Mouse (Mus musculus) 3T3-L1 (cell line): ENCODE results near the gene Tas2r136.

Experiments used
- DNase-seq: peaks from one replicate; pipeline ENCODE4 v3.0.0-alpha.2; 2015; ENCODE audit warnings: low read depth, low spot score

Tas2r136 gene

DNA sequence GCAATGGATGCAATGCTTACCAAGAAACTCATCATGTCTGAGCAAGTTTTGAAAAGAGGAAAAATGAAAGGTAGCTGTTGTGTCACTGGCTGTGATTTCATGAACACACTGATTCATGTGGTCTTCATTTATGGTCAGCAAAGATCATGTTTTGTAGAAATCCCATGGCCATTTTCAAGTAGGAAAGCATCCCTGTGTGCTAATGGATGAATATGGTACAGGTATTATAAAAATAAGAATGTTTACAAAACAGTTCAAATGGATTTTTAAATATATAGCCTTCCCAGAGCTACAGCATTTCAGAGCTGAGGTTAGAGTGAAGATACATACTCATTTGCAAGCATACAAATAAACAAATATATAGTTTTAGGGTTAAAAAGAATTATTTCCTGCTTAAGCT is at the start of gene Tas2r136:
TSS of gene Tas2r136 (minus strand) at position 101 of the 400 bp plus-strand sequence.
- DNase-seq: no peak

DNA sequence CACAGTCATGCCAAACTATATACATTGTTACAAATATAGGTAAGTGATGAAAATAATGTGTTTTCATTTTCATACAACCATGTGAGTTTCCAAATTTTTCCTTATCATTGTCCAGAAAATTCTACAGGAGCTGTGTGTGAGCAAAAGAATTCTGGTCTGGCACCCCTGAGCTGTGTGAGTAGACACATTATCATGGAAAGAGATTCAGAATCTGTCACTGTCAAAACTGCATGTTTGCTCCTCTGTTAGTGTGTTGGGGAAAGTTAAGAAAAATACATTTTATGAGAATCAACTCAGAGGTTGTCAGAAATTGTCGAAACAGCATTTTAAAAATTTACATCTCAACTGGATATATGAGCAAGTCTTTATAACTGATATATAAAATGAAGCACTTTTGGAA is 24.6 kb upstream of the Tas2r136 start, which contains the start of gene Tas2r117:
TSS of gene Tas2r117 (plus strand) at position 301 of the 400 bp plus-strand sequence.
- no peak for DNase-seq

DNA sequence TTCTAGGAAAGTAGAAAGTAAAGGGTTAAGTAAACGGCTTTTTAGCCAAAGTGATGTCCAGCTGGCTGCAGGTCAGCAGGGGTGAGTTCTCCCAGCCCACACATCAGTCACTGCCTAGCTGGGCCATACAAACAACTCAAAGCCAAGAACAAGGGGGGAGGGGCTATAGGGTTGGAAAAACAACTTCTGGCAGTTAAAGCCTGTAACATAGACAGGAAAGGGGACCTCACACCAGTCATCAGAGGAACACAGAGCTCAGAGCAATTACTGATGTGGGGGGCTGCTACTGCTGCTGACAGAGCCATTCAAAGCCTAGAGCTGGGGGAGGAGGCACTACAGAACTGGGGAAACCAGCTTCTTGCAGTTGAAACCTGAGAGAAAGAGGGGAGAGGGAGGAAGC is 17.4 kb upstream of the Tas2r136 start:
- DNase-seq: no peak

DNA sequence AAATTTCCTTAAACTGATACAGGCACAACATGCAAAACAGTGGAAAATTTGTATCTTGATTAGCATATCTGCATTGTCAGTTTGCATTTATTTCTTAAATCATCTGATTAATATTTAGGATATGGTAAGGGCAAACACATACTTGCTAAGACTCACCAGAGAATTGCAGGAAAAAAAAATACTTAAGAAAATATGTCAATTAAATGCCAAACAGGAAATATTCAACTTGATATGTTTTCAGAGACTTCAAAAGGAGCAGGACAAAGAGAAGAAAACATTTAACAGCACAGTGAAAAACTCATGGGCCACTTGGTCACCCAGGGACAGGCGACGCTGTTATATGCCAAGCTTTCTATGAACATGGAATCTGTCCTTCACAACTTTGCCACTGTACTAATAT is 16.1 kb downstream of the Tas2r136 start, which contains the start of gene Tas2r102:
TSS of gene Tas2r102 (plus strand) at position 301 of the 400 bp plus-strand sequence.
- no peak for DNase-seq

DNA sequence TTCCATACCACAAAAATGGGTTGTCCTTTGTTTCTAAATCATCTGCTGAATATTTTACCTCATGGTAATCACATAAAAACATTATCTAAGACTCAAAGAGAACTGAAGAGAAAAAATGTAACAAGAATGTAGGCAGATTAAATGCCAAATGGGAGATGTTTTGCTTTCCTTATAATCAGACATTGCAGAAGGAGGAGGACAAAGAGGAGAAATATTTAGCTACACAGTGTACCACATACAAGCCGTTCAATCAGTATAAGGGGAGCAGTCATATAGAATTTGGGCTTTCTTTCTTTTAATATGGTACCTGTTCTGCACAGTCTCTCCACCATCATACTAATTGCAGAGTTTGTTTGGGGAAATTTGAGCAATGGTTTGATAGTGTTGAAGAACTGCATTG is 23.5 kb downstream of the Tas2r136 start, which contains the start of gene Tas2r124:
TSS of gene Tas2r124 (plus strand) at position 301 of the 400 bp plus-strand sequence.
- no peak for DNase-seq

DNA sequence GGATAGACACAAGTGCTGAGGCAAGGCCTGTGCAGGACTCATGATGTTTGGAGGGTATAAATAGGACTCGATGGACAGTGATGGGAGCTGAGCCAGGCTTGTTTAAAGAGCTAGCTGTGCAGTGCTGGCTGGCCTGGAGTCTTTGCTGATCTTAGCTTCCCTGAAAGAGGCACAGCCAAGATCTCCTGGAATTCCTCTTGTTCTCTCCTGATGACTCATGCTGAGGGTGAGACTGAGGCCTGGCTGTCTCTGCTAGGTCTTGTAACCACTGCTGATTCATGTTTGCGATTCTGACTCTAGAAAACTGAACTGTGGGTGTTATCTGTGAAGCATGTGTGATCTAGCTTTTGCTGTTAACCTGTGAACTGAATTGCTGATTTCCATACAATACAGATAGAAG is 27.8 kb downstream of the Tas2r136 start:
- DNase-seq: peak; percentile 55

DNA sequence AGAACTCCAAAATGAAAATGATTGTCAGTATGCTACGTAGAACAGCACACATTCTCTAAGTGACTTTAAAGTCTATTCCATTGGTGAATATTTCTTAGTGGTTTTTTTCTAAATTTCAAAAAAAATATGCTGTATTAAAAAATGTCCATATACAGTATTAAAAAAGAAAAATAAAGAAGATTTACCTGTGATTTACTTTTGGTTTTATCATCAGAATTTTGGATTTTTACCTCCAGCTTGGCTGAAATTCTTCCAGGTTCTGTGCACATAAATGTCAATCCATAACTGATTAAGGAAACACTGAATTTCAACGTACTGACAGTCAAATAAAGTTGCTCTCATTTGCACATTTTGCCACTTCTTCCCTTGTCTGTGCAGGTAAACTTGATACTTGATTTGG is 40.0 kb downstream of the Tas2r136 start, which contains the start of gene Tas2r115:
TSS of gene Tas2r115 (minus strand) at position 101 of the 400 bp plus-strand sequence.
- no peak for DNase-seq
